Mouse (Mus musculus): ENCODE data around the gene Mnt. TPM values are rescaled to one million over a fixed set of nuclear protein-coding genes. Genes with fewer than 3 reads are reported as not detected.

Mnt gene
- polyA plus RNA-seq, 1 experiment from 2014 or later: 3.0 TPM

- Histone ChIP-seq H3K4me2 (no peak overlapping the region), H3K27me3 (no peaks in the 10 kb centered on the region), H3K27ac (no peak overlapping the region), H3K4me3 (no peak overlapping the region), H3K36me3 (no peaks in the 10 kb centered on the region), H3K9me3 (replicated peaks) (no peaks in the 10 kb centered on the region), H3K4me1 (replicated peaks) (peaks cover 31% of the 10 kb centered on the region), H3K9ac (no peak overlapping the region)
- WGBS: 57% methylated on average over 5 of the region's 5 CpGs
- ATAC-seq (replicated peaks; ENCODE audit: insufficient number of reproducible peaks, insufficient read depth, low FRiP score, low read depth): no peak
Observed at GRCm38 (mm10) chr11:74862129-74862528, 31.4 kb downstream of the Mnt start.

GRCm38 (mm10) chr11:74863471-74863870, 32.8 kb downstream of the Mnt start:
- Histone ChIP-seq H3K9me3 (replicated peaks) (no peaks in the 10 kb centered on the region), H3K36me3 (no peaks in the 10 kb centered on the region), H3K4me3 (no peak overlapping the region), H3K27ac (no peak overlapping the region), H3K27me3 (no peaks in the 10 kb centered on the region), H3K9ac (no peak overlapping the region), H3K4me1 (replicated peaks) (peaks cover 25% of the 10 kb centered on the region), H3K4me2 (no peak overlapping the region)
- WGBS: 26% methylated on average over 11 of the region's 11 CpGs
- ATAC-seq (replicated peaks; ENCODE audit: insufficient number of reproducible peaks, insufficient read depth, low FRiP score, low read depth): no peak

DNA sequence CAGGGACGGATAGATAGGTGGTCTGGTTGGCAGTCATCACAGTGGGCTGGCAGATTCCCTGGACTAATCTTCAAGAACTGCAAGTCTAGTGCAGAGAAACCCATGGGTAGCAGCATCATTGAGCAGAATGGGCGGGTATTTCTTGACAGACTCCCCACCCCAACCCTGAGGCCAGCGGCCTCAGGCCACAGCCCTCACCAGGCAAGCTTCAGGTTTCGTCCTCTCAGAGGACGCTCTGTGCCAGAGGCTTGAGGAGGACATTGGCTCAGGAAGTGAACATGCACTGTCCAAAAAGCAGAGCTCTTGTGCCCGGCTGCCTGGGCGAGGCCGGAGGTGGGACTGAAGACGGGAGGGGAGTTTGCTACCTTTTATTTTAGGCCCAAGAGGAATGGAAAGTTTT, 33.7 kb downstream of the Mnt start:
- Histone ChIP-seq H3K4me3 (no peak overlapping the region), H3K9me3 (replicated peaks) (no peaks in the 10 kb centered on the region), H3K27ac (0 out of 2 replicates have a peak overlapping the region, but pooled peaks have one; percentile 11), H3K4me2 (no peak overlapping the region), H3K27me3 (no peaks in the 10 kb centered on the region), H3K4me1 (replicated peaks) (peaks cover 25% of the 10 kb centered on the region), H3K9ac (no peak overlapping the region), H3K36me3 (no peaks in the 10 kb centered on the region)
- ATAC-seq (replicated peaks; ENCODE audit: insufficient number of reproducible peaks, insufficient read depth, low FRiP score, low read depth): no peak
- WGBS: 75% methylated on average over 9 of the region's 9 CpGs

DNA sequence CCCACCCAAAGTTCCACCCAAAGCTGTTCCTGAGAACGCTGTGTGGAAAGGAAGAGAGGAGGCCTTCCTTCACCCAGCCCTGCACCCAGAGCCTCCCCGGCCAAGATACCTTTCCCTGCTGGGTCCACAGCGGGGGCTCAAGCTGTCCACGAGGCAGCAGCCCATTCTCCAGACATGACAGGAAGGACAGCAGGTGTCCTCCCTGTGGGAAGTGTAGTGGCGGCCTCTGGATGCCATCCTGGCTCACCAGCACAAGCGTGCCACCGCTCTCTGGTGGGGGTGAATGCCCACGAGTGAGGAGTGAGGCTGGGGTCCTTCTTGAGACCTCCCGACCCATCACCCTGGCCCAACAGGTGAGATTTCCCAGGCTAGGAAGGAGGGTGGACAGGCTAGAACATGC, 34.5 kb downstream of the Mnt start:
- Histone ChIP-seq H3K36me3 (no peaks in the 10 kb centered on the region), H3K4me1 (replicated peaks) (peaks cover 25% of the 10 kb centered on the region), H3K4me2 (no peak overlapping the region), H3K9ac (no peak overlapping the region), H3K4me3 (no peak overlapping the region), H3K27me3 (no peaks in the 10 kb centered on the region), H3K27ac (no peak overlapping the region), H3K9me3 (replicated peaks) (no peaks in the 10 kb centered on the region)
- no peak for ATAC-seq (replicated peaks; ENCODE audit: insufficient number of reproducible peaks, insufficient read depth, low FRiP score, low read depth)
- WGBS: 82% methylated on average over 9 of the region's 9 CpGs

DNA sequence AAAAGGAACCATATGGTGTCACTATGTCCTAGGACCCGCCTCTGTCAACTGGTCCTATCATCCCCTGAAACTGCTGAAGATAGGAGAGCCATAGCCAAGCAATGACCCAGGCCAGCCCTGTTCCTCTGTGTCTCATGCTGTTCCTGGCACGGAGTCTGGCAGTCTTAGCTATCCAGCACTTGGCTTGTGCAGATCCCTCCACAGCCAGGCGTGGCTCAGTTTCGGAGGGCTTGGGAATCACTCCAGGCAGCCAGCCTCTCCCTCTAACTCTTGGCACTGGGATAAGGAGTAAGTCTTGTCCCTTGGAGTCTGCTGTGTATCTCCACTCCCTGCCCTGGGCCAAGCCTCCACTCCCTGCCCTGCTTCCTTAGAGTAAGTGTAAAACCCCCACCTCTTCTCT, 35.9 kb downstream of the Mnt start:
- Histone ChIP-seq H3K9ac (no peak overlapping the region), H3K4me1 (replicated peaks) (peaks cover 33% of the 10 kb centered on the region), H3K27me3 (no peaks in the 10 kb centered on the region), H3K4me2 (no peak overlapping the region), H3K36me3 (no peaks in the 10 kb centered on the region), H3K27ac (peak overlapping the region; percentile 51; the same call in 1 of the 2 replicates), H3K4me3 (no peak overlapping the region), H3K9me3 (replicated peaks) (no peaks in the 10 kb centered on the region)
- 66% methylated on average over 4 of the region's 4 CpGs for WGBS
- ATAC-seq (replicated peaks; ENCODE audit: insufficient number of reproducible peaks, insufficient read depth, low FRiP score, low read depth): 0 out of 2 replicates have a peak, but pooled peaks have one; percentile 25

DNA sequence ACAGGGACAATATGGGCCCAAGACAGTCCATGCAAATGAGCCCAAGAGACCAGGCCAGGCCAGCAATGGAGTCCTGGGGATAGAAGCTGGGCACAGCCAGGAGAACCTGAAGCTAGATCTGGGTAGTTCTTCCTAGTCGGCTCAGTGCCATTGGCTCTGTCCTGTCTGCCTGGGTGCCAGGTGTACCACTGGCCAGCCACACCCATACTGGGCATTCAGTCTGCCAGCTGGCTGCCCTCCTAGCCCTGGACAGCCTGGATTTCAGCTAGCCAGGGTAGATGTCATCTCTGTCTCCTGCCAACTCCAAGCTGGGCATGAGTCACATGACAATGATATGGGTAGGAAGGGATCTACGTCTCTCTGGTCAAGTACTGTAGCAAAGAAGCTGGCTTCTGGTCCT, 36.5 kb downstream of the Mnt start:
- H3K4me2 ChIP-seq: no peak overlapping the region
- no peaks in the 10 kb centered on the region for H3K36me3 ChIP-seq
- H3K4me3 ChIP-seq: no peak overlapping the region
- peaks cover 33% of the 10 kb centered on the region for H3K4me1 ChIP-seq (replicated peaks)
- peak overlapping the region; percentile 51; the same call in 1 of the 2 replicates for H3K27ac ChIP-seq
- no peaks in the 10 kb centered on the region for H3K9me3 ChIP-seq (replicated peaks)
- no peak overlapping the region for H3K9ac ChIP-seq
- no peak for ATAC-seq (replicated peaks; ENCODE audit: insufficient number of reproducible peaks, insufficient read depth, low FRiP score, low read depth)
- no peaks in the 10 kb centered on the region for H3K27me3 ChIP-seq
- 75% methylated on average over 2 of the region's 2 CpGs for WGBS

- no peaks in the 10 kb centered on the region for H3K27me3 ChIP-seq
- no peak for ATAC-seq (replicated peaks; ENCODE audit: insufficient number of reproducible peaks, insufficient read depth, low FRiP score, low read depth)
- H3K27ac ChIP-seq: no peak overlapping the region
- H3K36me3 ChIP-seq: no peaks in the 10 kb centered on the region
- H3K4me2 ChIP-seq: no peak overlapping the region
- no peak overlapping the region for H3K4me3 ChIP-seq
- 86% methylated on average over 13 of the region's 13 CpGs for WGBS
- H3K9me3 ChIP-seq (replicated peaks): no peaks in the 10 kb centered on the region
- H3K9ac ChIP-seq: no peak overlapping the region
- peaks cover 31% of the 10 kb centered on the region for H3K4me1 ChIP-seq (replicated peaks)
Observed at GRCm38 (mm10) chr11:74868046-74868760, 37.5 kb downstream of the Mnt start.

DNA sequence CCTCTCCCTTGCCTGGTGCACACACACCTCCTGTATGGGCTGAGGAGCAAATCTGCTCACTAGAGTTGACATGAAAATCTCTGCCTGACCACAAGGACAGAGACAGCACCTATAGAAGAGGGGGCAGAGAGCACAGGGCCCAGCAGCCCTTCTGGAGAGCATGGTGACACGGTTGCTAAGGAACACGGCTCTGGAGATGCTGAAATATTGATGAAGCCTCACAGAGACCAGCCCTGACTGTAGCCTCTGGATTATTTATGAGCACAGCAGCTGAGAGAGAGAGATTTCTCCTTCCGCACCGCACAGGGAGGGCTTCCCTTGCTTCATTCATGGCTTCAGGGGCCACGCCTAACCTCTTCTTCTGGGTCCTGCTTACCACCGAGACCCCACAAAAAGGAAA, 38.9 kb downstream of the Mnt start:
- Histone ChIP-seq H3K36me3 (no peaks in the 10 kb centered on the region), H3K4me1 (replicated peaks) (peaks cover 17% of the 10 kb centered on the region), H3K4me3 (no peak overlapping the region), H3K4me2 (no peak overlapping the region), H3K27ac (no peak overlapping the region), H3K27me3 (no peaks in the 10 kb centered on the region), H3K9ac (no peak overlapping the region), H3K9me3 (replicated peaks) (no peaks in the 10 kb centered on the region)
- WGBS: 84% methylated on average over 6 of the region's 6 CpGs
- no peak for ATAC-seq (replicated peaks; ENCODE audit: insufficient number of reproducible peaks, insufficient read depth, low FRiP score, low read depth)

- no peaks in the 10 kb centered on the region for H3K36me3 ChIP-seq
- H3K4me3 ChIP-seq: no peak overlapping the region
- 65% methylated on average over 4 of the region's 4 CpGs for WGBS
- no peak overlapping the region for H3K27ac ChIP-seq
- no peak overlapping the region for H3K9ac ChIP-seq
- H3K9me3 ChIP-seq (replicated peaks): no peaks in the 10 kb centered on the region
- no peaks in the 10 kb centered on the region for H3K27me3 ChIP-seq
- no peak overlapping the region for H3K4me2 ChIP-seq
- ATAC-seq (replicated peaks; ENCODE audit: insufficient number of reproducible peaks, insufficient read depth, low FRiP score, low read depth): no peak
- H3K4me1 ChIP-seq (replicated peaks): peaks cover 11% of the 10 kb centered on the region
Observed at GRCm38 (mm10) chr11:74870544-74870943, 39.8 kb downstream of the Mnt start.

DNA sequence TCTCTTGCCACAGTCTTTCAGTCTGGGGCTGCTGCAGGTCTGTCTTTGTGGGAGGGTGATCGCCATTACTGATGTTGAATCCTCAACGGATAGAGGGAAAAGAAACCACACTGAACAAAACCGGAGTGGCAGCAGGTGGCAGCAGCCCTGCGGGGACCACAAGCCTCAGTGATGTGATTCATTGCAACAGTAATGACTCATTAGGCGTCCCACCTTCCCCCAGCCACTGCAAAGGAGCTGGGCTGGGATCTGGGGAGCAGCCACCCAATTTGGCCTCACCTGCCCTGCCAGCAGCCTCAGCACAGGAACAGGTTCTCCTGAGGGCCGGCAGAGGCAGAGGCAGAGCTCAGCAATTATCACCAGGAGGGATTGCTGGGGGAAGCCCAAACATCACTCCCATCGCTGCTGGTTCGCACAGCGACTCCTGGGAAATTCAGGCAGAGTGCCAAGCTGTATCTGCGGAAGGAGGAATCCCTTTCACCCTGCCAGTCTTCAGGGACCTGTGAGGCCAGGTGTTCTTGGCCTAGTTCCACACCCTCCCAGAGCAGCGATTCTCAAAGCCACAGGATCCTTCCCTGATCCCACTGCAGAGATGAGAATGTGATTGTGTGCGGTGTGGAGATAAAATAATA, 40.4 kb downstream of the Mnt start:
- H3K36me3 ChIP-seq: no peaks in the 10 kb centered on the region
- H3K27me3 ChIP-seq: no peaks in the 10 kb centered on the region
- 0 out of 2 replicates have a peak overlapping the region, but pooled peaks have one; percentile 12 for H3K27ac ChIP-seq
- H3K9me3 ChIP-seq (replicated peaks): no peaks in the 10 kb centered on the region
- peaks cover 11% of the 10 kb centered on the region for H3K4me1 ChIP-seq (replicated peaks)
- ATAC-seq (replicated peaks; ENCODE audit: insufficient number of reproducible peaks, insufficient read depth, low FRiP score, low read depth): no peak; the same call in 1 of the 2 replicates
- H3K4me2 ChIP-seq: no peak overlapping the region
- H3K9ac ChIP-seq: no peak overlapping the region
- no peak overlapping the region for H3K4me3 ChIP-seq
- 23% methylated on average over 12 of the region's 12 CpGs for WGBS

DNA sequence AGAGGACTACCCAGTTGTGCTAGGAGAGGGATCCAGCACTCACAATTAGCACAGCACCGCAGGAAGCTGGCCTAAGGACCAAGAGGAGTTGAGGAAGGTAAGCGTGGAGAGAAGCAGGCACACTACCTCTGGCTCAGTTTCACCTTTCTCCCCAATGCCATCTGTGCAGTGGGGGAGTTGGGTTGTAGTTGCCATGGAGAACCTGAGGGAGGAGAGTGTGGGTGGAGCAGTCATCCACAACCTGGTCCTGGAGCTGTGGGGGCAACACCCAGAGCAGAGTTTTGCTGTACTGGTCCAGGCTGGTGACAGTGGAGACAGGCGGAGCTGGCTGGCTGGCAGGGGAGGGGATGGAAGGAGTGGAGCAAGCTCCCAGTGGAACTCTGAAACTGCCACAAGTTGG, 43.9 kb downstream of the Mnt start:
- H3K9ac ChIP-seq: no peak overlapping the region
- no peak overlapping the region for H3K4me3 ChIP-seq
- no peak for ATAC-seq (replicated peaks; ENCODE audit: insufficient number of reproducible peaks, insufficient read depth, low FRiP score, low read depth)
- no peaks in the 10 kb centered on the region for H3K27me3 ChIP-seq
- no peaks in the 10 kb centered on the region for H3K36me3 ChIP-seq
- 81% methylated on average over 3 of the region's 3 CpGs for WGBS
- no peak overlapping the region for H3K4me2 ChIP-seq
- H3K9me3 ChIP-seq (replicated peaks): no peaks in the 10 kb centered on the region
- H3K4me1 ChIP-seq (replicated peaks): peaks cover 17% of the 10 kb centered on the region
- H3K27ac ChIP-seq: no peak overlapping the region

- WGBS: 9% methylated on average over 9 of the region's 9 CpGs
- Histone ChIP-seq H3K27me3 (no peaks in the 10 kb centered on the region), H3K9me3 (replicated peaks) (no peaks in the 10 kb centered on the region), H3K4me1 (replicated peaks) (peaks cover 11% of the 10 kb centered on the region), H3K4me2 (peak overlapping the region; percentile 32; the same call in 1 of the 2 replicates), H3K36me3 (no peaks in the 10 kb centered on the region), H3K27ac (no peak overlapping the region), H3K9ac (no peak overlapping the region), H3K4me3 (no peak overlapping the region)
- peak; percentile 35; the same call in 1 of the 2 replicates for ATAC-seq (replicated peaks; ENCODE audit: insufficient number of reproducible peaks, insufficient read depth, low FRiP score, low read depth)
Observed at GRCm38 (mm10) chr11:74876801-74877200, 46.1 kb downstream of the Mnt start.
